Mouse (Mus musculus) heart, adult 2 months (tissue): ENCODE data around the gene Bcas3.

Experiments
- CTCF ChIP-seq: fragments of 200-600 bp; IDR thresholded peaks from 2 replicates; pipeline ENCODE4 v1.8.1; 2022; ENCODE audit warnings: antibody characterized with exemption, mild to moderate bottlenecking, moderate library complexity
- EP300 ChIP-seq: fragments of 200-500 bp; IDR thresholded peaks from 2 replicates; pipeline ENCODE4 v1.6.1; 2011; ENCODE audit warnings: low read depth, low read length, control low read depth; ENCODE audit not compliant: insufficient read depth

- TF ChIP-seq EP300 (no peak), CTCF (no peak)
These were observed 163.8 kb downstream of the Bcas3 start for GRCm38 (mm10) chr11:85516724-85517123.
